Mouse (Mus musculus): ENCODE data around the gene Ephb3.
A peak's percentile ranks its signal among the peaks of the same experiment; 100 is the strongest.

Ephb3 gene

DNA sequence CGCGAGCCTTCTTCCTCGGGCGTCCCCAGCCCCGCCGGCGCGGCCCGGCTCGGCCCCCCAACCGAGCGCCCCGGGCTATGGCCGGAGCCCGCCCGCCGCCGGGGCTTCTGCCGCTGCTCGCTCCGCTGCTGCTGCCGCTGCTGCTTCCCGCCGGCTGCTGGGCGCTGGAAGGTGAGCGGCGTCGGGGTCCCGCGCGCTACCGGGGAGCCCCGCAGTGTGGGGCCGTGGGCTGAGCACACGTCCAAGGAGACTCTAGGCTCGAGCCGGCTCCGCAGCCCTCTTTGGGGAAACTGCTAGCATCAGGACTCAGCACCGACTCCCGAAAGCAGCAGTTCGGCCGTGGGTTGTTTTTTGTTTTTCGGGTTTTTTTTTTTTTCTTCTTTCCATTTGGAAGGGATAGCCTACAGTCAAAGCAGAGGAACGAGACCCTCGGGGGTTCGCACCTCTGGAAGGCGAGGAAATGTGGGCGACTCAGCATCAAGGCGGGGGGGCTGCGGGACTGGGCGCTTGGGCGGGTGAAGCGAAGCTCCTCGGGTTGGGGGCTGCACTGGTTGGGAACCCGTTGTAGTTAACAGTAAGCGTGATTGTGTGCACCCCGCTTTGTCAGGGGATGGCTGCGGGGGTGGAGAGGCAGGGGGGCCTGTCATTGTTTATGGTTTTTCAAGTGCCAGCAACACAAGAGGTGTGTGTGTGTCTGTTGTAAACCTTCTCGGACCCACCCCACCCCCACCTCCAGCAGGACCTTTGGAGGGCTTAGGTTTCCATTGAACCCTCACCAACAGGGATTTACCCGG is 735 bp downstream of the Ephb3 start:
- DNase-seq (ENCODE audit: low spot score in 2 of 2): no peak

DNA sequence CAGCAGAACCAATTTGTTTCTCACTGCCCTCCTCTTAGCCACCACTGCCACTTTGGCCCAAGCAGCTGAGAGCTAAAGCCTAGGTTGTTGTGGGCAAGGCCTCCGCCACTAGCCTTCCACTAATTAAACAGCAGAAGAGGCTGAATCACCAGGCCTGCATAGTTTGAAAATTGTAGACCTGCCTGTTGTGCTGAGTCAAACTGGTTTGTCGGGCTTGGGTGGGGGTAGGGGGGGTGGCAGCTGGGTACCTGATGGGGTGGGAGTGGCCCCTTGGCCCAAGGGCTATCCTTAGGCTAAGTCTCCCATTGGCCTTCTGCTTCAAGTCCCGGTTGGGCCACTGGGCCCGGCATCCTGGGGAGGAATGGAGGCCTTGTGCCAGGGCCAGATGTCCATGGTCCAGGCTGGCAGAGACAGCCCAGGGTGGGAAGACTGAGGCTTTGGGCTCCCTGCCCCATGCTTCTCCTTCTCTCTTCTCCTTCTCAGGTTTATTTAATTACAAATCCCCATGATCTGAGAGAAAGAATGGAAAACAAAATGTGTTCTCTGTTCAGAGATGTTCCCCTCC is 3.5 kb downstream of the Ephb3 start:
- DNase-seq (ENCODE audit: low spot score in 2 of 2): no peak

DNA sequence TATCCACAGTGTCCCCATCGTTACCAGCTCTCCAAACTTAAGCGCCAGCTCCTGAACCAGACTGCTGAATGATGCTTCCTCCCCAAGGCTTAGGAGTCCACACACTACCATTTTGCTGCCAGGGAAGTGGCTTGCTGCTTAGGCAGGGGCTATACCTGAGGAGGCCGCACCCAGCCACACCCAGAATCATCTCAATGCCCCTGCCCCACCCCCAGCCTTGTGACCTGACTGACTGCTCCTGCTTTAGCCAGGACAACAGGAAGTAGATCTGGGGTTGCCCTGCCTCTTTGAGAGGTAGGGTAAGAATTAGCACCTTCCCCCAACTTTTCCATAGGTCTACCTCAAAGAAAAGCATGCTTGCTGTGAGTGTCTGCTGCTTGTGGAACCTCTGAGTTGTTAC is 4.7 kb downstream of the Ephb3 start:
- DNase-seq (ENCODE audit: low spot score in 2 of 2): no peak

DNA sequence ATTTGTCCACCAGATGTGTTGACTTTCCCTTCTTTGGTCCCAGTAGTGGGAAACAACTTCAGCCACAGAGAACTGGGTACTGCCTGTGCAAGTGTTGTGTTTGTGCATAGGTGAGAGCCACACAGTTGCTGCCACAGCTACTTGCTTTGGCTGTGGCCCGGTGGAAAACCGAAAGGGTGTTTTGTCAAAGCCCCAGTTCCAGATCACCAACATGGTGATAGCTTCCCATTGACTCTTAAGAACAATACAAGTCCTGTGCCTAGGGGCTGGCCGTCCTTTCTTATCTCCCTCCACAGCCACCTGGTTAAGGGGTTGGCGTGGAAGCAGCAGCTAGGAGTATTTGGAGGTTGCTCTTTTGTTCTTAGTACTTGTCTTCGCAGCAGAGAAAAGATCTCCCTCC is 5.6 kb downstream of the Ephb3 start:
- no peak for DNase-seq (ENCODE audit: low spot score in 2 of 2)

DNA sequence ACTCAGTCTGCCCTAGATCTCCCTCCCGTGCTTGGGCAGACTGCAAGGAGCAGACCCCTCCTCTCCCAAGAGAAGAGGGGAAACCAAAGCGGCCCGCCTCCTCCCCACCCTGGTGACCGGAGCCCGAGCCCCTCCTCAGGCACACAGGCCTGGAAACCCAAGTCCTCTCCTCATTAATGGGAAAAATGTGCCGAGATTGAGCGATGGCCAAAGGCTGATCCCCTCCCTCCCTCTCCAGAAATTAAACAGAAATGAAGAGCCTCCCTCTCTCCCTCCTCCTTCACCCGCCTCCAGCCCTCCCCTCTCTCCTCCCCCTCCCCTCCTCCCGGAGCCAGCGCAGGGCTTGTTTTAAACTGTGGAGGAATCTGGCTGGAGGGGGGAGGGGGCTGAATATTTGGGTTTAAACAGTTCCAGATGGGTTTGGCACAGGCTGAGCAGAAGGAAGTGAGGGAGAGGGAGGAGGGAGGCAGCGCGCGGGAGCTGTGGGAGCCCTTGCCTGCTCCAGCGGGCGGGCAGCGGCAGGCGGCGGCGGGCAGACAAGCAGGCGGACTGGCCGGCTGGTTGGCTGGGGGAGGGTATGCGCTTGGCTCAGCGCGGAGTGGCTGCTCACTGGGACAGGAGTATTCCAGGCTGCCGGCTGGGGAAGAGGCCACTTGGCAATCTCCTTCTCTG is 6.2 kb downstream of the Ephb3 start:
- DNase-seq (ENCODE audit: low spot score in 2 of 2): peak in 1 of 2 experiments; percentile 35

DNA sequence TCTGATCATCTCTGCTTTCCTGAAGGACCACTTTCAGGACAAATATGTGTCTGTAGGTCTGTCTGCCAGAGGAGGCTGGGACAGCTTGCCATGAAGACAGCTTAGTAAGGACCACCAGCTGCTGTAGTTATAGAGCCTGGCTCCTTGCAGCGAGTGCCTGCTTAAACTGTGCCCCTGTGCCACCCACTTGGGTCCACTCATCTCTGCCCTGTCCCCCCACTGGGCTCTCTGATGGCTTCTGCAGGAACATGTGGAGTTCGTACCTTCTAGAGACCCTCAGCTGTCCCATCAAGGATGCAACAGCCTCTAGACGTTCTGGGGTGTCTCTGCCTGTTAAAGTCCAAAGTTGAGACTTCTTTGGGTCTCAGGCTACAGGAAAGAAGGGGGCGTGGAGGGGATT is 6.9 kb downstream of the Ephb3 start:
- no peak for DNase-seq (ENCODE audit: low spot score in 2 of 2)

DNA sequence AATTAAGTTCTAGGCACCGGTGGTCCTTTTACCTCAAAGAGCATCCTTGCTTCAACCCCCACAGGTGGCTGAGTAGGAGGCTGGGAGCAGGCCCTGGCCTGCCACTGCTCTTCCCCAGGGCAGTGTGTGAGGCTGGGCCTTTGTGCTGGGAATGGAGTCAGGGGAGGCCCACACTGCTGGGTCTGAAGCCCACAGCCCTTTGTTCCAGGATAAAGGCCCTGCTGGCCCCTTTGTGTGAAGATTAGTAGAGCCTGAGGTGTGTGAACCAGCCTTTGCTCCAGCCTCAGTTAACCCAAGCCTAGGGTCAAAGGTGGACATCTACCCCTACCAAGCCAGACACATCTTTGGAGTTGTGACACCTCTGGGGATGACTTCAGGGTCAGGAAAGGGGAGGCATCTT is 7.8 kb downstream of the Ephb3 start:
- no peak for DNase-seq (ENCODE audit: low spot score in 2 of 2)

DNA sequence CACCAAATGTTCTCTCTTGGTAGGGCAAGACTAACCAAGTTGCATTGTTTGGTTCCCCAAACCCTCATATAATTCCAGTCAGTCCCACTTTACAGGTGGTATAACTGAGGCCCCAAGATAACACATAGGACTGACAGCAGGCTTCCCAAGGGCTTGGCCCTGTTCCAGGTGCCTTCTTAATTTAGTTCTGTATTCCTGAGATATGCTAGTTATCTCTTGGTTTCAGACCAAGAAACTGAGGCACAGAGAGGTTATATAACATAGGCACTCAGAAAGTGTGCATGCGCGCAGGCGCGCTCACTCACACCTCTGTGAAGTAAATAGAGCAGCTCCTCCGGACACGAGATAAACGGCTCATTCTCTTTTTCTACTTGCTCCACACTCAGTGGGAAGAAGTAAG is 9.4 kb downstream of the Ephb3 start:
- no peak for DNase-seq (ENCODE audit: low spot score in 2 of 2)

DNA sequence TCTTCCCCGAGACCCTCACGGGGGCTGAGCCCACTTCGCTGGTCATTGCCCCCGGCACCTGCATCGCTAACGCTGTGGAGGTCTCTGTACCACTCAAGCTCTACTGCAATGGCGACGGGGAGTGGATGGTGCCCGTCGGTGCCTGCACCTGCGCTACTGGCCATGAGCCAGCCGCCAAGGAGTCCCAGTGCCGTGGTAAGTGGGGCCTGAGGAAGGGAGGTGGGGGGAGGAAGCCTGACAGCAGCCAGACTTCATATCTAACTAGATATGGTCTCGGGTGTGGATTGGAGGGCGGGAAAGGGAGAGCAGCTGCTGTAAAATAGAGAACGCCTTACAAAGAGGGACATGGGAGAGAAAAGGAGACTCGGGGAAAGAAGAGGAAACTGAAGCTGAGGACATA is 10.2 kb downstream of the Ephb3 start:
- DNase-seq (ENCODE audit: low spot score in 2 of 2): no peak

DNA sequence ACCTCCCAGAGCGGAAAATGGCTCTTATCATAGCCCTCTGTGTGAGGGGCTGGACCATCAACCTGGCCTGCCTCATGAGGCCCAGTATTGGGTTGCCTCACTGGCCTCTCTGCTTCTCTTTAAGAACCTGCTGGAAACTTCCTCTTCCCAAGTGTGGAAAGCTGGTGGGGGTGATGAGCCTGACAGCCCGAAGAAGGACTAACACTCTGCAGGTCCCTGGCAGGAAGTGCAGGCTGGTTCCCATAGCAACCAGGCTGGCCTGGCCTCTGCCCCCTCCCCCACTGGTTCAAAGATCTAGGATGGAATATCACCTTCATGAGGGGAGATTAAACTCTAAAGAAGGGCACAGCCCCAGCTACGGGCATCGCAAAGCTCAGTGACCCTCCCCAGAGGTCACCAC is 11.5 kb downstream of the Ephb3 start:
- DNase-seq (ENCODE audit: low spot score in 2 of 2): no peak

DNA sequence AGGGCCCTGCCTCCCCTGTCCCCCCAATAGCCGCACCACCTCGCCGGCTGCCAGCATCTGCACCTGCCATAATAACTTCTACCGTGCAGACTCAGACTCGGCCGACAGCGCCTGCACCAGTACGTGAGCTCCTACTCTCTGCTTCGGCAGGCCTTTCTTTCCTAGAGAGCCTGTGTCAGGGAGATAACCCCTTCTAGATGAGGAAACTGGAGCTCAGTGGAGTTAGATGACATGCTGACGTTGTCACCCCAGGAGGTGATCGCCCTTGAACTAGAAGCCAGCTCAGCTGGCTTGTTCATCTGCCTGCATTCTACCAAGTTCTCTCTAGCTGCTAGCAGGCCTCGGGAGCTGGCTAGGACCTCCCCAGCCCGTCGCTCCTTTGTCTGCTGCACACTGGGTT is 12.7 kb downstream of the Ephb3 start:
- no peak for DNase-seq (ENCODE audit: low spot score in 2 of 2)

DNA sequence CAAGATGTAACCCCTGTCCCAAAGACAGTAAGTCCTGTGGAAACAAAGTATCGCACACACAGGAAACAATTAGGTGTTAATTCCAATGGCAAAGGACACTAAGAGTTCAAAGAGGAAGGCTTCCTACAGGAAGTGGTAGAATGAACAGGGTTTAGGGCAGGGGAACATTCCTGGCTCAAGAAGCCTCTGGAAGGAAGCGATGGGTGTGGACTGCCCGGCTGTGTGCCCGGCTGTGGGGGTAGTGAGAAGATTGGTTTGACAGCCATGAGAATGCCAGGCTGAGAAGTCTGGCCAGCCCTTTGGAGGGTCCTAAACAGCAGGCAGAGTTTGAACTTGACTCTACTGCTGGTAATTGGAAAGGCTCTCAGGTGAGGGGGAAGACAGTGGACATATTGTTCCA is 15.1 kb downstream of the Ephb3 start:
- no peak for DNase-seq (ENCODE audit: low spot score in 2 of 2)

DNA sequence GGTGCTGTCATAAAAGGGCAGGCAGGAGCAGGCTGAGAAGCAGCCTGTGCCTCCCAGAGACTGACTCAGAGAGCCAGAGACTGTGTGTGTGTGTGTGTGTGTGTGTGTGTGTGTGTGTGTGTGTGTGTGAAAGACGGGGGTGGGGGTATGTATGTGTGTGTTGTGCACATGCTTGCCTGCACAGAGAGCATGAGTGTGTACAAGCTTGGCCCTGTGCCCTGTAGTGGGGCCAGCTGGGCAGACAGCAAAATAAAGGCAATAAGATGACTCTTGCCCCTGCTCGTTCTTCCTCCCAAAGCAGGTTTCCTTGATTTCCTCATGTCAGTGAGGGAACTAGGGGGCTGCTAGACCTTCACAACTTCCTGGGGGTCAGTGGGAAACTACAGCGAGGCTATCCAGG is 18.5 kb downstream of the Ephb3 start:
- DNase-seq (ENCODE audit: low spot score in 2 of 2): no peak

DNA sequence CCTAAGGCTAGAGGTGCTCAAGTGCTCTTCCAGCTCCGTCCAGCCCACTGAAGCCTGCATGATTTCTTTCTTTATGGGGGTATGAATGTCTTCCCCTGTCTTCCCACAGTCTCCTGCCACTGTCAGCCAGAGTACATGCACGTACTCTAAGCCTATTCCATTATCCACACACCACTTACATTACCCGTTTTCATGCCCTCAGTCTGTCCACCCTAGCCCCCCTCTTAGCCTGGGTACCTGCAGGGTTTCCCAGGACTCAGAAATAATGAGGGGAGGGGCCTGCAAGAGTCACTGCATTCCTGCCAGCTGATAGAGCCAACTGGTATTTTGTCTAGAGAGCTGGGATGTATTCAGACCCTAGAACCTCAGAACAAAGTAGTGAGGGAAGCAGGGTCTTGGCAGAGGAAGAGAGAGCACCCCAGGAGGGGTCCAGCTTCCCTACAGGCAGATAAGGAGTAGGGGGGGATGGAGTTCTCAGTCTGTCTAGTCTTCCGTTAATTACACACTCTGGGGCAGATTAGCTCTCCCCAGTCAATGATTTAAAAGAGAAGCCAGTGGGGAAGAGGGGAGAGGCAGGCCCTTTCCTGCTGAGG is 20.2 kb downstream of the Ephb3 start:
- no peak for DNase-seq (ENCODE audit: low spot score in 2 of 2)

DNA sequence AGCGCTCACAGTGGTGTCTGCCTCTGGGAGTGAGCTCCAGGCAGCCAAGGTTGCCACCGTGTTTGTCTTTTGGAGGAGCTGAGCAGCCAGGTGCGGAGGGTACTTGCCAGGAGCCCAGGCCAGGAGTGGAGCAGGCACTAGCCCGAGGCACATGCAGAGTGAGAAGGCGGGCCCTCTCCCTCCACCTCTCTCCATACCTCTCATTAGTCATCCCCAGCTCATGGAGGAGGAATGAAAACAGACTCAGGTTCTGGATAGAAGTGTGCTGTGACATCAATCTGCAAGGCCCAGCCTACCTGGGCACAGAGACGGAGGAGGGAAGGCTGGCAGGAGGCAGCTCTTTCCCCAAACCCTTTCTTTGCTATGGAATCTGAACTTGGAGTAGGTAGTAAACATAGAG is 22.1 kb downstream of the Ephb3 start:
- no peak for DNase-seq (ENCODE audit: low spot score in 2 of 2)

DNA sequence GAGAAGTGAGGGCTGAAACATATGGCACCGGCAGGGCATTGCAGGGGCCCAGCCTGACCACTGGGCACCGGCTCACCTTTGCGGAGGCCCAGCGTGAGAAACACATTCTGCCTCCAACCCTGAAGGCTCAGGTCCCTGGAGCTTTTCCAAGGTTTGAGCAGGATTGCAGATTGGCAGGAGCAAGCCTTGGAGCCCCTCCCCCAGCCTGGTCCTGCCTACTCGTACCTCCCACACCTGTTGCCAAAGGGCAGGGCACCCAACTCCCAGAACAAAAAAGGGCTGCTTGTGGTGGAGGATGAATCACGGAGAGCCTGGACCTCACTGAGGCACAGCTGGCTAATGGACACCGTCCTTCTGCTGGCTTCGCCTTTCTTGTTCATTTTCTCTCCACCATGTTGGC is 30.6 kb downstream of the Ephb3 start:
- DNase-seq (ENCODE audit: low spot score in 2 of 2): no peak

DNA sequence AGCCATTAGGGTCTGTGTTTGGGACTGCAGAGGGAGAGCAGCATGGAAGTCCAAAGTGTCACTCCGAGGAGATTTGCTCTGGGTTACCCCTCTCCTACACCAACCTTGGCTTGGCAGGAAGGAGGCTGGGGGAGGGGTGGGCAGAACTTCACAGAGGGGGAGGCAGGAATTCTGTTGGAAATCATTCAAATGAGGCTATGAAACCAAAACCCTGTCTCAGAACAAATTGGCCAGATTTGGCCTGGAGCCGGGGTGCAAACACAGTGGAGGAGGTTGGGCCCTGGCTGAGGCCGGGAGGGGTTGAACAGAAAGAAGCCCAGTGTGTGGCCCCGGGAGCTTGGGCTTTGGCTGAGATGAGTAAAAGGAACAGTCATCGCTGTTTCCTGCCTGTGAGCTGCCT is 34.2 kb downstream of the Ephb3 start:
- no peak for DNase-seq (ENCODE audit: low spot score in 2 of 2)

DNA sequence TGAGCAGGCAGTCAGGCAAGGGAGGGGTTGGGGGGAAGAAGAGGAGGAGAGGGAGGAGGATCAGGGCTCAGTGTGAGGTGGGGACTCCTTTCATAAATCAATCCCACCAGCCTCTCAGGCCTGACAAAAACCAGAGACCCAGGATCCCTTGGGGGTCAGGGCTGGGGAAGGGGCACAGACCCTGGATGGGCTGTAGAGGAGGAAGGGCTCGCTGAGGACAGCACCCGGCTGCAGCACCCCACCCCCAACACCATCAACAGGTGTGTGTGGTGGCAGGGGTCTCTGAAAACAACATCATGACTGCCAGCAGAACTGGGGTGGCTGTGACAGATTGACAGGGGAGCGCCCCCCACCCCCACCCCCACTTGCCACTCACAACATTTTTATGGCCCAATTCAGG is 36.0 kb downstream of the Ephb3 start:
- DNase-seq (ENCODE audit: low spot score in 2 of 2): no peak

DNA sequence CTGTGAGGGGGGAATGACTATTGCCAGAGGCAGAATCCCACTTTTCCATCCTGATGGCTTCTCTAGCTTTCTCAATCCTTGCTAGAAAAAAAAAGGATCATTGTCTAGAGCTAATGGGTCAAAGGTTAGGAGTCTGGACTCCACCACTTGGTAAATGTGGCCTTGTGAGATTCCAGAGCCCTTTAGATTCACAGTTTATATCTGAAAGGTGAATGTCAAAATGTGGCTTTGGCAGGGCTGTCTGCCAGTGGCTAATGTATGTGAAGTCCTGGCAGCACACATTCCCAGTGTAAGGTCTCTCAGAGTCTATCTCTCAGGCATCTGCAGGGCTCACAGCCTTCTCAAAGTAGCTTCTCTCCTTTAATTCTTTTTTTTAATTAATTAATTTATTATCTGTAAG is 36.5 kb downstream of the Ephb3 start:
- DNase-seq (ENCODE audit: low spot score in 2 of 2): no peak

DNA sequence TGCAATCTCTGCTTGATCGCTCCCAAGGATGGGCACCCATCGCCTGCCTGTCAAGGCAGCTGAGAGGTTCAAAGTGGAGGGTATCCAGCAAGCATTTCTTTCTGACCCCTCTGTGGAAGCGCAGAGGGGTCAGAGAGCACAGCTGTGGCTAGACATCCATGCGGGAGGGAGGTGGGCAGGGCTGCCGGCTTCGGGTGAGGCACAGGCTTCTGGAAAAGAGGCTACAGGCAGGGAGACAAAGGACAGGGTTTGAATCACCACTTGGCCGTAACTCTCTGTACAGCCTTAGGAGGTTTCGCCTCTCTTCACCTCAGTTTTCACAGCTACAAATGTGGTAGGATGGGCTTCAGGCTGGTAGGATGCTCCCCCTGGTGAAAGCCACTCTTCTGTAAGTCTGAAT is 38.4 kb downstream of the Ephb3 start:
- DNase-seq (ENCODE audit: low spot score in 2 of 2): no peak

DNA sequence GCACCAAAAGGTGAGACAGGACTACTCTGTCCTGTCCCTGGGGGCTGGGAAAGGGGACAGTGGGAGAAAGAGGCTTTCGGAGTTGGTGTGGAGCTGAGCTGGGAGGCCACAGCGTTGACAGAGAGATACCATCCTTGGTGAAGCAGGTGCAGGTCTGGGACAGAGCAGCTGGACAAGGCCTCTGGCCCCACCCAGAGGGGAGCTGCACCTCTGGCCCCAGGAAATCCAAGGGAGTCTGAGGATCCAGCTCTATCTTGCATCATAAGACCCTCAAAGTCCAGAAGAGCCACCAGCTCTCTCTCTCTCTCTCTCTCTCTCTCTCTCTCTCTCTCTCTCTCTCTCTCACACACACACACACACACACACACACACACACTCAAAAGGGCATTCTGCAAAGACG is 40.2 kb downstream of the Ephb3 start:
- no peak for DNase-seq (ENCODE audit: low spot score in 2 of 2)

DNA sequence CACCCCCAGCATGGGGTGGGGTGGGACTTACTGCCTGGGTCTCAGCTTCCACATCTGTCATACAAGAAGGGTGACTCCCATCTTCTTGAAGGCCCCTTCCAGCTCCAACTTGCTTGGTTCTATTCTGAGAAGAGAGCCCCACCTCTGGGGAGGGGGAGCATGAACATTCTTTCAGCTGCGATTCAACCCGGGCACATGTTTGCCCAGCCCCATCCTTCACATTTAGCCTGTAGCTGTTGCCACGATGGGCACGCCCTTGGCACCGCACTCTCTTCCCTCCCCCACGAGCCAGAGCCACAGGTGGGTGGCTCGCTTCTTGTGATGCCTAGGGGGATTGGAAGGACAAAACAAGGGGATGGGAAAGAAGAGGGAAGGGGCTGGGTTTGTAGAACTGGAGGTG is 40.8 kb downstream of the Ephb3 start:
- no peak for DNase-seq (ENCODE audit: low spot score in 2 of 2)

DNA sequence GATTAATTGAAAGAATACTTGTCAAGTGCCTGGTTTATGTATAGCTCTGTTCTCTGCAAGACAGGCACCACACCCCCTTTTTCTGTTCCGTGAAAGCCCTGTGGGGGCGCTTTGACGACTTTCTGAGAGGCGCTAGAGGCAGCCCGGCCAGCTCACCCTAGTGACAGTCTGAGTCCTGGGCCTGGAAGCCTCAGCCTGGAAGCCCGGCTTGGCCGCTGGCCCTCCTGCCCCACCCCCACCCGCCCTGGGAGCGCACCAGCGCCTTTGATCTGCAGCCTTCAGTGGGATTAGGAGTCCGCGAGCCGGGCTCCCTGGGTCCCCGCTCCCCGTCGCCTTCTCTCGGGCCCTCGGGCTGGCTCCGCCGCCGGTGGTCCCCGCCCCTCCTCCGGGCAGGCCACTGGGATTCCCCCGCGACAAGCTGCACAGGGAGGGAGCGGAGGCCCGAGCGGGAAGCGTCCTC is 41.4 kb downstream of the Ephb3 start:
- DNase-seq (ENCODE audit: low spot score in 2 of 2): peak; percentile 32 to 70

Measured in spleen, postnatal 10 days (tissue).